Mouse (Mus musculus) hindbrain, embryonic 15.5 days (tissue): ENCODE data around the gene Ing1. TPM values are rescaled to one million over a fixed set of nuclear protein-coding genes. Genes with fewer than 3 reads are reported as not detected.

Experiments used
- ATAC-seq: fragments of 200-750 bp; cut with Nextera tagmentation; 2 replicates; pipeline ENCODE4 v1.8.0; 2017; ENCODE audit warnings: low read depth, moderate number of reproducible peaks, moderate TSS enrichment; ENCODE audit not compliant: low FRiP score
- H3K27ac ChIP-seq: fragments of 300-500 bp; sonication (generic); replicated peaks from 2 replicates; pipeline ENCODE4 v1.5.1; 2015; ENCODE audit warnings: mild to moderate bottlenecking, inconsistent platforms
- H3K27me3 ChIP-seq: fragments of 300-500 bp; sonication (generic); 2 replicates; pipeline ENCODE4 v1.6.1; 2015; ENCODE audit warnings: control low read depth, inconsistent platforms
- H3K36me3 ChIP-seq: fragments of 300-500 bp; sonication (generic); 2 replicates; pipeline ENCODE4 v1.6.1; 2015; ENCODE audit warnings: control low read depth, inconsistent platforms
- H3K4me1 ChIP-seq: fragments of 300-500 bp; sonication (generic); replicated peaks from 2 replicates; pipeline ENCODE4 v1.6.1; 2015; ENCODE audit warnings: control low read depth, inconsistent platforms
- H3K4me2 ChIP-seq: fragments of 300-500 bp; sonication (generic); 2 replicates; pipeline ENCODE4 v1.6.1; 2015; ENCODE audit warnings: moderate library complexity, mild to moderate bottlenecking, inconsistent platforms
- H3K4me3 ChIP-seq: fragments of 300-500 bp; sonication (generic); 2 replicates; pipeline ENCODE4 v1.5.1; 2015; ENCODE audit warnings: mild to moderate bottlenecking, inconsistent platforms
- H3K9ac ChIP-seq: fragments of 300-500 bp; sonication (generic); 2 replicates; pipeline ENCODE4 v1.6.1; 2015; ENCODE audit warnings: inconsistent platforms
- H3K9me3 ChIP-seq: fragments of 300-500 bp; sonication (generic); 2 replicates; pipeline ENCODE4 v1.6.1; 2016; ENCODE audit warnings: control low read depth, inconsistent platforms
- WGBS: fragments of 180-500 bp; shearing (Covaris S2); methylation state at CpG from one replicate; pipeline ENCODE4 v1.1.7; 2015; 5-methylcytosine and 5-hydroxymethylcytosine counted together
- polyA plus RNA-seq: library from polyadenylated mRNA; unstranded; fragments of >200 nt; fragmentation: Nextera tagmentation; extraction: Ambion mirVana; gene quantifications from 2 replicates; pipeline ENCODE4 v1.2.1, GENCODE M21; 2015

The Ing1 gene
- polyA plus RNA-seq, 1 experiment from 2014 or later = 45.7 TPM

DNA sequence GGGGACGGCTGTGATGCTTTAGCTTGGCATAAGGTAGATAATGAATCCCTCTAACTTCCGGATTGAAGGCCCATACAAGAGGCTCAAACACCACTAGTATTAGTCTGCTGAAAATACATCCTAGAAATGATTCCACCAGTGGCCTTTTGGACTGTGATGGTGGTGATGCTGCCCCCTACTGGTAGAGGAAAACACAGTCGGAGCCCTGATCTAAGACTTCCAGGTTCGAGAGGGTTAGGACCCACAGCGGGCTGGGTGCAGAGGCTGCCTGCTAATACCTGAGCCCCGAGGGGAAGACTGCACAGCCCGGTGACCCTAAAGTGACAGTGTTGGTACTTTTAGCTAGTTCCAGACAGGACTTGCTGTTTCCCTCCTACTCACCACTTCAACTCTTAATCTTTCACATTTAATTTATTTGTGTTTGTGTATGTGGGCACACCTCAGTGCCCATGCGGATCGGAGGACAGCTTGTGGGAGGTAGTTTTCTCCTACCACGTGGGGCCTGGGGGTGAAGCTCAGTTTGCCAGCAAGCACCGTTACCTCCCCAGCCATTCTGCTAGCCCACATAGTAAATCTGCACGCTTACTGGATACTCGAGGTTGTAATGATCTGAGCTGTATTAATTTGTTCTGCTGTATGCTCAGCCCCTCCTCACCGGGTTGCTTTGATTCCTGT, 46.8 kb downstream of the Ing1 start:
- Histone ChIP-seq H3K27ac (no peak overlapping the region), H3K27me3 (no peaks in the 10 kb centered on the region), H3K4me1 (no peaks in the 10 kb centered on the region), H3K9ac (no peak overlapping the region), H3K9me3 (no peaks in the 10 kb centered on the region), H3K4me2 (no peak overlapping the region), H3K4me3 (no peak overlapping the region), H3K36me3 (0 out of 2 replicates have a peak, but pooled peaks cover 4% of the 10 kb centered on the region)
- 44% methylated on average over 14 of the region's 14 CpGs for WGBS
- ATAC-seq = peak; percentile 66; the same call in 1 of the 2 replicates

DNA sequence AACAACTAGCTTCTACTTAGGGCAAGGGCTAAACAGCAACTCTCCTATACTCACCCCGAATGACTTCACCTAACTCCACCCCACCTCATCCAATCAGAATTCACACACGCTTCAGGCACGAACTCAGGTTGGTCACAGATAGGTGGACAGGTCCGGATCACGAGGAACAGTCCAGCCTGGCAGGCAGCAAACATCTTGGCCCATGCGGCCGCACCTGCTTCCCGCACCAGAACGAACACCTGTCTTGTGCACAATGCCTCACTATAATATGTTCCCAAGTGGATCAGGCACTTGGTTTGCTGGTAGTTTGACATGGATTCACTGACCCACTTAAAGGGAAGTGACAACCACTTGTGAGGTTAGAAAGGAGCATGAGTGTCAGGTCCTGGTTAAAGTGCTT, 53.5 kb downstream of the Ing1 start:
- no peaks in the 10 kb centered on the region for H3K27me3 ChIP-seq
- peaks cover 39% of the 10 kb centered on the region for H3K36me3 ChIP-seq
- H3K27ac ChIP-seq = no peak overlapping the region
- H3K9ac ChIP-seq = no peak overlapping the region
- no peak overlapping the region for H3K4me3 ChIP-seq
- H3K9me3 ChIP-seq = no peaks in the 10 kb centered on the region
- ATAC-seq = no peak
- WGBS = 97% methylated on average over 9 of the region's 9 CpGs
- H3K4me1 ChIP-seq = no peaks in the 10 kb centered on the region
- no peak overlapping the region for H3K4me2 ChIP-seq

Other genes with a start within 250 kb of the Ing1 start
- gene Col4a2, start 242.8 kb upstream of the Ing1 start, polyA plus RNA-seq = 43.0 and 43.6 TPM in 2 replicates
- gene Col4a1, start 242.7 kb upstream of the Ing1 start, polyA plus RNA-seq = 91.8 and 92.1 TPM in 2 replicates
- gene Rab20, start 76.9 kb upstream of the Ing1 start, polyA plus RNA-seq = 1.3 and 1.5 TPM in 2 replicates
- gene Naxd, start 58.1 kb upstream of the Ing1 start, polyA plus RNA-seq = 144 and 148 TPM in 2 replicates
- 23.2 and 25.2 TPM in 2 replicates for gene Cars2, start 4.8 kb upstream of the Ing1 start, polyA plus RNA-seq
- 81.3 and 82.8 TPM in 2 replicates for gene Ankrd10, start 80.2 kb downstream of the Ing1 start, polyA plus RNA-seq
- not detected in 2 replicates for gene 1700016D06Rik, start 145.5 kb downstream of the Ing1 start, polyA plus RNA-seq
- gene Arhgef7, start 172.2 kb downstream of the Ing1 start, polyA plus RNA-seq = 73.4 and 81.0 TPM in 2 replicates